Mouse (Mus musculus) embryonic facial prominence, embryonic 10.5 days (tissue): ENCODE data around the gene Ccr7. TPM values are rescaled to one million over a fixed set of nuclear protein-coding genes. Genes with fewer than 3 reads are reported as not detected.

Experiments
- DNase-seq: peaks from one replicate; pipeline ENCODE4 v3.0.0-alpha.2; 2017; ENCODE audit warnings: low spot score
- H3K27ac ChIP-seq: fragments of 300-500 bp; sonication (generic); replicated peaks from 2 replicates; pipeline ENCODE4 v1.5.1; 2016; ENCODE audit warnings: mild to moderate bottlenecking
- H3K27me3 ChIP-seq: fragments of 300-500 bp; sonication (generic); replicated peaks from 2 replicates; pipeline ENCODE4 v1.6.1; 2016; ENCODE audit warnings: low read depth, mild to moderate bottlenecking; ENCODE audit not compliant: poor library complexity, severe bottlenecking
- H3K36me3 ChIP-seq: fragments of 300-500 bp; sonication (generic); replicated peaks from 2 replicates; pipeline ENCODE4 v1.6.1; 2016; ENCODE audit warnings: mild to moderate bottlenecking, moderate library complexity
- H3K4me1 ChIP-seq: fragments of 300-500 bp; sonication (generic); 2 replicates; pipeline ENCODE4 v1.6.1; 2016
- H3K4me3 ChIP-seq: fragments of 300-500 bp; sonication (generic); 2 replicates; pipeline ENCODE4 v1.5.1; 2016; ENCODE audit warnings: mild to moderate bottlenecking, moderate library complexity
- H3K9me3 ChIP-seq: fragments of 300-500 bp; sonication (generic); 2 replicates; pipeline ENCODE4 v1.6.1; 2016; ENCODE audit warnings: mild to moderate bottlenecking
- WGBS: fragments of 180-500 bp; shearing (Covaris S2); methylation state at CpG from one replicate; pipeline ENCODE4 v1.1.7; 2016; 5-methylcytosine and 5-hydroxymethylcytosine counted together
- polyA plus RNA-seq: library from polyadenylated mRNA; unstranded; fragments of >200 nt; fragmentation: Nextera tagmentation; extraction: Ambion mirVana; gene quantifications from 2 replicates; pipeline ENCODE4 v1.2.1, GENCODE M21; 2016

Ccr7 gene
- polyA plus RNA-seq, 1 experiment from 2014 or later = 0.50 TPM

GRCm38 (mm10) chr11:99151333-99151930, 3.4 kb downstream of the Ccr7 start:
- Histone ChIP-seq H3K4me3 (no peak overlapping the region), H3K4me1 (peaks cover 49% of the 10 kb centered on the region), H3K9me3 (no peaks in the 10 kb centered on the region), H3K27ac (0 out of 2 replicates have a peak overlapping the region, but pooled peaks have one; percentile 26), H3K27me3 (0 out of 2 replicates have a peak, but pooled peaks cover 5% of the 10 kb centered on the region), H3K36me3 (no peaks in the 10 kb centered on the region)
- DNase-seq = no peak
- 70% methylated on average over 11 of the region's 11 CpGs for WGBS

- H3K9me3 ChIP-seq = no peaks in the 10 kb centered on the region
- 0 out of 2 replicates have a peak, but pooled peaks cover 5% of the 10 kb centered on the region for H3K27me3 ChIP-seq
- DNase-seq = no peak
- H3K27ac ChIP-seq = 0 out of 2 replicates have a peak overlapping the region, but pooled peaks have one; percentile 26
- WGBS = 64% methylated on average over 7 of the region's 7 CpGs
- no peak overlapping the region for H3K4me3 ChIP-seq
- no peaks in the 10 kb centered on the region for H3K36me3 ChIP-seq
- peaks cover 54% of the 10 kb centered on the region for H3K4me1 ChIP-seq
Observed at GRCm38 (mm10) chr11:99150889-99151288, 4.0 kb downstream of the Ccr7 start.

DNA sequence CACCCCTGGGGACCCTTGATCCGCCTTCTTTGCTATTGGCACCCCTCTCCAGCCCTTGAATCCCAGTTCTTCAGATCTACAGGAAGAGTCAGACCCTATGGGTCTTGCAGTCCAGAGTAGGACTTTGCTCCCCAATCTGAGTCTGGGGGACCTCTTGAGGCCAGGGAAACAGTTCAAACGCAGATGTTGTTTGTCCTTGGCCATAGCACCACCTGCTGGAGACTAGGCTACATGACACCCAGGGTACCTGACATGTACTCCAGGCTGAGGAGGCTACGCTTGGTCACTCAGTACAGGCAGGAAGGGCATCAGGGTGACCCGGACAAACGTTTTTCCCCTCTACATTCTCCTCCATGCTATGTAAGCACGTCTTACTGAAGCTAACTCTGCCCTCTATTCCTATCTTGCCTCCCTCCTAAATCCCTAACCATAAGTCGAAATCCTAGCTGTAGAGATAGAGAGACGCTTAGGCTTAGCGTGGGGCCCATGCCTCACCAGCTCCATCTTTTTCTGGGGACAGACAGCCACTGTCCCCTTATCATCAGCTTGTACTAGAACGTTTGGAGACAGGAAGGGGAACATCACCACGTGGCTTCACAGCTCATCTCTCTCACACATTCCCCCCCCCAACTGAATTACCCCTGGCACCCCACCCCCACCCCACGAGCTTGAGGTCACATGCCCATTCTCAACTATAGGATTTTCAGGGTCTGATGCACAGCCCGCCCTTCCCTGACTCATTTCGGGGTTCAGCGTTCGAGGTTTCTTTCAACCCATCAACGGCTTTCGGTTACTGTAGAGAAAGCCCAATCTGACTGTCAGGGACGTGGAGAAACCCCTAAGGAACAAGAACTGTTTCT, 4.7 kb downstream of the Ccr7 start:
- H3K4me1 ChIP-seq = peaks cover 59% of the 10 kb centered on the region
- H3K4me3 ChIP-seq = peak overlapping the region; percentile 12; the same call in 1 of the 2 replicates
- peak; percentile 87 for DNase-seq
- H3K9me3 ChIP-seq = no peaks in the 10 kb centered on the region
- peak overlapping the region; percentile 90 for H3K27ac ChIP-seq
- 0 out of 2 replicates have a peak, but pooled peaks cover 5% of the 10 kb centered on the region for H3K27me3 ChIP-seq
- no peaks in the 10 kb centered on the region for H3K36me3 ChIP-seq
- WGBS = 54% methylated on average over 19 of the region's 19 CpGs

DNA sequence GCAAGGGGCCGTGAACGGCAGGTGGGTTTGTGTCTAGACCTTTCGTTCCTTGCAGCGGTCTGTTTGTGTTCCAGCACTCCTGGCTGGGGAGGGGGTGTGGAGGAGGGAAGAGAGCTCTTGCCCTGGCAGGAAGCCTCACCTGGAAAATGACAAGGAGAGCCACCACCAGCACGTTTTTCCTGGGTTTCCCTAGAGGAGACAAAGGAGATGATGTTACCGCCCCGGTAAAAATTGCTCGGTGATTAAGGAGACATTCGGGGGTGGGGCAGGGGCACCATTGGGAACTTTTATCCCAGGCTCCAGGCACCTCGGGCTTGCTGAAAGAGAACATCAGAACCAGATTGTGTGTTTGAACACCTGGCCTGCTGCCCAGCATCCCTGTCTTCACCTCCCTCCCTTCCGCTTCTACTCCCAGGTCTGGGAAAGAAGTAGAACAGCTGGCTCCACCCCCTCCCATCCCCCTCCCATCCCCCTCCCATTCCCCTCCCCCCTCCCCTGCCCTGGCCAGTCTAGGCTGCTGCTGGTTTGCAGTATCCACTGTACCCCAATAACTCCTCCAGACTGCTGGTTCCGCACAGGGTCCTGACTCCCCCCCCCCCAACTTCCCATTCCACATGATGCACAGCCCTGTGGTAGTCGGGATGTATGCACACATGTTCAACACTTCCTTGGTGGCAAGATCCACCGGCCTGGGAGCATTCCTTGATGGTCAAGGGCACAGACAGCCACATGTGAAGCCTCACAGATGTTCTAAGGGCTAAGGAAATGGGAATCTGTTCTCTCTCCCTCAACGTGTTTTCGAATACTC, 5.8 kb downstream of the Ccr7 start:
- Histone ChIP-seq H3K9me3 (no peaks in the 10 kb centered on the region), H3K4me1 (peaks cover 65% of the 10 kb centered on the region), H3K27ac (peak overlapping the region; percentile 90), H3K36me3 (no peaks in the 10 kb centered on the region), H3K27me3 (0 out of 2 replicates have a peak, but pooled peaks cover 5% of the 10 kb centered on the region), H3K4me3 (peak overlapping the region; percentile 12)
- WGBS = 23% methylated on average over 16 of the region's 16 CpGs
- DNase-seq = peak; percentile 62

GRCm38 (mm10) chr11:99148400-99148799, 6.5 kb downstream of the Ccr7 start:
- DNase-seq = peak; percentile 24
- peak overlapping the region; percentile 12 for H3K4me3 ChIP-seq
- no peaks in the 10 kb centered on the region for H3K36me3 ChIP-seq
- H3K27ac ChIP-seq = peak overlapping the region; percentile 90
- peaks cover 72% of the 10 kb centered on the region for H3K4me1 ChIP-seq
- H3K27me3 ChIP-seq = 0 out of 2 replicates have a peak, but pooled peaks cover 5% of the 10 kb centered on the region
- no peaks in the 10 kb centered on the region for H3K9me3 ChIP-seq
- WGBS = 60% methylated on average over 8 of the region's 8 CpGs

DNA sequence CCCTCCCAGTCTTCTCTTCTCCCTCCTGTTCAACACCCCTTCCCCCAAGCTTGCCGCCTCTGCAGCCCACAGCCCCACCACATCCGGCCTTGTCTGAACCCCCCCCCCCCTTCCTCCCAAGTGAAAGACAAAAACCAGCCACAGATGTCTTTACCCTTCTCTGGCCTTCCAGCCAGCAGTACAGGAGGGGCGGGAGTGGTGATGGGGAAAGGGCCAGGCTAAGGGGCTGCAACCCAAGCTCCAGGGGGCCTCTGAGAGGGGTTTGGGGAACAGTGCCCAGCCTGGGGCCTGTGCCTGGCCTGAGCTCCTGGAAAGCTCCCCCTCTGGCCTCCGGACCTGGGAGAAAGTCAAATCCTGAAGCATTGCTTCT, 7.0 kb downstream of the Ccr7 start:
- peak; percentile 86 for DNase-seq
- Histone ChIP-seq H3K4me3 (peak overlapping the region; percentile 12), H3K9me3 (no peaks in the 10 kb centered on the region), H3K27me3 (0 out of 2 replicates have a peak, but pooled peaks cover 5% of the 10 kb centered on the region), H3K36me3 (no peaks in the 10 kb centered on the region), H3K4me1 (peaks cover 77% of the 10 kb centered on the region), H3K27ac (peak overlapping the region; percentile 90)
- 19% methylated on average over 4 of the region's 4 CpGs for WGBS

DNA sequence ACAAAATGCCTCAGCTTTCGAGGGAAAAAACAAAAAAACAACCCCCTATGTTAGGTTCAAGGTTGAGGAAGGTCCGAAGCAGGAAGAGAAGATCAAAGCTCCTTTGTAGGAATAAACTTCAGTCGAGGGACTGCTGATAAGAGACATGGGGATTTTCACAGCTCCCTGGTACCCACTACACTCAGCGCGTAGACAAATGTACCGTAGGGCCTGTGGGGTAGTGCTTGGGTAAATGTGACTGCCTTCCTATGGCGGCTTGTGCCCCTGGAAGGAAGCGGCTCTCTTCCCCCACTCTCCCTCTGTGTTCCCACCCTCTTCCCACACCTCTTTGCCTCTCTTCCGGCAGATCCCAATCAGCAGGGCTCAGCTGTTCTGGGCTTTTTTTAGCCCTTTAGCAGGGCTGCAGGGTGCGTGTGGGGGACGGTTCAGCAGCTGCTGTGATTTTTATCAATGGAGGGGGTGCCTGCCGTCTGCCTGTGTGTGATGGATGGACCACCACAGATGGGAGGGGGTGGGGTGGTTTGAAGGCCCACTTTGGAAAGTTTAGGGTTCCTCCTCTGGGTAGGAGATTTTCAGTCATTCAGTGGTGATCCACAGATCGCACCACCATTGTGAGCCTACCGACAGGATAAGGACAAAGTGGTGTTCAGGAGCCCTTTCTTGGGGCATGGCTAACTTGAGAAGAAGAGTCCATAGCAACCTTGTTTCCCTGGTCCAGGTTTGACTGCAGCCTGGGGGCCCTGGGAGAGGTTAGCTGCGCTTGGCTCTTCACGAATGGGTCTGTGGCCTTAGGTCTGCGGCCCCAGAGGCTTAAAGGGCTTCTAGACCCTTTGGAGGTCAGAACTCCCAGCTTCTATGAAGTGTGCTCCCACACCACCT, 7.6 kb downstream of the Ccr7 start:
- H3K27ac ChIP-seq = peak overlapping the region; percentile 90
- no peaks in the 10 kb centered on the region for H3K9me3 ChIP-seq
- DNase-seq = peak; percentile 72
- H3K4me1 ChIP-seq = peaks cover 83% of the 10 kb centered on the region
- peak overlapping the region; percentile 12 for H3K4me3 ChIP-seq
- H3K36me3 ChIP-seq = no peaks in the 10 kb centered on the region
- WGBS = 41% methylated on average over 17 of the region's 17 CpGs
- 0 out of 2 replicates have a peak, but pooled peaks cover 5% of the 10 kb centered on the region for H3K27me3 ChIP-seq

- no peak for DNase-seq
- peaks cover 90% of the 10 kb centered on the region for H3K4me1 ChIP-seq
- no peak overlapping the region for H3K4me3 ChIP-seq
- peak overlapping the region; percentile 90 for H3K27ac ChIP-seq
- H3K36me3 ChIP-seq = no peaks in the 10 kb centered on the region
- H3K9me3 ChIP-seq = no peaks in the 10 kb centered on the region
- 0 out of 2 replicates have a peak, but pooled peaks cover 5% of the 10 kb centered on the region for H3K27me3 ChIP-seq
- 82% methylated on average over 6 of the region's 6 CpGs for WGBS
Observed at GRCm38 (mm10) chr11:99146558-99146957, 8.3 kb downstream of the Ccr7 start.

GRCm38 (mm10) chr11:99145765-99146164, 9.1 kb downstream of the Ccr7 start:
- DNase-seq = no peak
- H3K27ac ChIP-seq = peak overlapping the region; percentile 85; the same call in 1 of the 2 replicates
- peaks cover 90% of the 10 kb centered on the region for H3K4me1 ChIP-seq
- 93% methylated on average over 16 of the region's 16 CpGs for WGBS
- no peaks in the 10 kb centered on the region for H3K9me3 ChIP-seq
- H3K36me3 ChIP-seq = no peaks in the 10 kb centered on the region
- no peak overlapping the region for H3K4me3 ChIP-seq
- H3K27me3 ChIP-seq = 0 out of 2 replicates have a peak, but pooled peaks cover under 1% of the 10 kb centered on the region

- Histone ChIP-seq H3K4me1 (peaks cover 85% of the 10 kb centered on the region), H3K9me3 (no peaks in the 10 kb centered on the region), H3K27me3 (no peaks in the 10 kb centered on the region), H3K4me3 (no peak overlapping the region), H3K36me3 (no peaks in the 10 kb centered on the region), H3K27ac (peak overlapping the region; percentile 85)
- no peak for DNase-seq
- WGBS = 91% methylated on average over 23 of the region's 23 CpGs
Observed at GRCm38 (mm10) chr11:99144940-99145339, 9.9 kb downstream of the Ccr7 start.

GRCm38 (mm10) chr11:99144456-99144855, 10.4 kb downstream of the Ccr7 start:
- Histone ChIP-seq H3K27ac (peak overlapping the region; percentile 85), H3K27me3 (no peaks in the 10 kb centered on the region), H3K9me3 (no peaks in the 10 kb centered on the region), H3K4me3 (no peak overlapping the region), H3K36me3 (no peaks in the 10 kb centered on the region), H3K4me1 (peaks cover 85% of the 10 kb centered on the region)
- DNase-seq = no peak
- 80% methylated on average over 5 of the region's 5 CpGs for WGBS
